Mouse (Mus musculus) midbrain, embryonic 11.5 days (tissue): ENCODE data around the gene Prmt9. TPM values are rescaled to one million over a fixed set of nuclear protein-coding genes. Genes with fewer than 3 reads are reported as not detected.

Experiments
- ATAC-seq: fragments of 200-750 bp; cut with Nextera tagmentation; 2 replicates; pipeline ENCODE4 v1.8.0; 2017; ENCODE audit warnings: moderate TSS enrichment, moderate library complexity; ENCODE audit not compliant: low FRiP score
- DNase-seq: peaks from one replicate; pipeline ENCODE4 v3.0.0; 2015; ENCODE audit warnings: low spot score; ENCODE audit errors: missing footprints
- H3K27ac ChIP-seq: fragments of 300-500 bp; sonication (generic); 2 replicates; pipeline ENCODE4 v1.5.1; 2014; ENCODE audit warnings: low read depth, low read length
- H3K27me3 ChIP-seq: fragments of 300-500 bp; sonication (generic); 2 replicates; pipeline ENCODE4 v1.6.1; 2014; ENCODE audit warnings: mild to moderate bottlenecking, low read length, moderate library complexity, mixed read lengths; ENCODE audit not compliant: control insufficient read depth, insufficient read depth
- H3K36me3 ChIP-seq: fragments of 300-500 bp; sonication (generic); 2 replicates; pipeline ENCODE4 v1.6.1; 2014; ENCODE audit warnings: mild to moderate bottlenecking, low read length, moderate library complexity, mixed read lengths; ENCODE audit not compliant: control insufficient read depth, insufficient read depth
- H3K4me1 ChIP-seq: fragments of 300-500 bp; sonication (generic); 2 replicates; pipeline ENCODE4 v1.6.1; 2014; ENCODE audit warnings: low read length; ENCODE audit not compliant: control insufficient read depth, insufficient read depth
- H3K4me2 ChIP-seq: fragments of 300-500 bp; sonication (generic); 2 replicates; pipeline ENCODE4 v1.6.1; 2014; ENCODE audit warnings: mild to moderate bottlenecking, moderate library complexity
- H3K4me3 ChIP-seq: fragments of 300-500 bp; sonication (generic); 2 replicates; pipeline ENCODE4 v1.5.1; 2014; ENCODE audit warnings: low read depth, low read length
- H3K9ac ChIP-seq: fragments of 300-500 bp; sonication (generic); 2 replicates; pipeline ENCODE4 v1.6.1; 2014; ENCODE audit warnings: low read length
- H3K9me3 ChIP-seq: fragments of 300-500 bp; sonication (generic); 2 replicates; pipeline ENCODE4 v1.6.1; 2016; ENCODE audit warnings: low read length; ENCODE audit not compliant: control insufficient read depth
- WGBS: fragments of 180-500 bp; shearing (Covaris S2); extraction: QIAGEN DNeasy Blood & Tissue Kit; methylation state at CpG from one replicate; pipeline ENCODE4 v1.1.7; 2014; 5-methylcytosine and 5-hydroxymethylcytosine counted together
- polyA plus RNA-seq: library from polyadenylated mRNA; unstranded; fragments of >200 nt; fragmentation: Nextera tagmentation; extraction: Ambion mirVana; gene quantifications from 2 replicates; pipeline ENCODE4 v1.2.1, GENCODE M21; 2014

Prmt9 gene
- polyA plus RNA-seq, 1 experiment from 2014 or later: 22.7 TPM

- WGBS: 82% methylated on average over 14 of the region's 14 CpGs
- ATAC-seq: no peak
Measured at GRCm38 (mm10) chr8:77524018-77524615, 25.1 kb upstream of the Prmt9 start.

DNA sequence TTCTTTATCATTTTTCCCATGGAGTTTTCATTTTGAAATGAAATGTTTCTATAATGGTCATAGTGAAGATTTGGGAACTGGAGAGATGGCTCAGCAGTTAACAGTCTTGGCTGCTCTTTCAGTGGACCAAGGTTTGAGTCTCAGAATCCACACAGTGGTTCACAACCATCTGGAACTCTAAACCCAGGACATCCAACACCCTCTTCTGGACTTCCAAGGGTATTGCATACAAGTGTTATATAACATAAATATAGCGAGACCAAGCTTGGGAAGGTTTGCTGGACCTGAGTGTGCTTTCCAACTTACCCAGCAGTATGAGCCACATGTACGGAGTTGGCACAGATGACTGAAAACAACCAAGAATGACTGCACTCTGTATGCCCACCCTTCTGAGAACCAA lies 24.3 kb upstream of the Prmt9 start:
- ATAC-seq (no peak), DNase-seq (no peak)
- Histone ChIP-seq H3K27me3 (no peaks in the 10 kb centered on the region), H3K36me3 (no peaks in the 10 kb centered on the region), H3K9me3 (no peaks in the 10 kb centered on the region), H3K27ac (no peak overlapping the region), H3K4me1 (no peaks in the 10 kb centered on the region), H3K9ac (no peak overlapping the region), H3K4me3 (no peak overlapping the region), H3K4me2 (no peak overlapping the region)
- WGBS: 93% methylated on average over 2 of the region's 2 CpGs

More at GRCm38 (mm10) chr8:77524018-77524615, 25.1 kb upstream of the Prmt9 start:
- Histone ChIP-seq H3K4me3 (no peak overlapping the region), H3K4me2 (no peak overlapping the region), H3K36me3 (no peaks in the 10 kb centered on the region), H3K27me3 (no peaks in the 10 kb centered on the region), H3K4me1 (no peaks in the 10 kb centered on the region), H3K27ac (no peak overlapping the region), H3K9ac (no peak overlapping the region), H3K9me3 (no peaks in the 10 kb centered on the region)
- peak; percentile 17 for DNase-seq

GRCm38 (mm10) chr8:77526130-77526529 lies 23.1 kb upstream of the Prmt9 start:
- ATAC-seq (no peak), DNase-seq (no peak)
- no peak overlapping the region for H3K27ac ChIP-seq
- no peak overlapping the region for H3K4me3 ChIP-seq
- no peaks in the 10 kb centered on the region for H3K27me3 ChIP-seq
- no peaks in the 10 kb centered on the region for H3K36me3 ChIP-seq
- H3K9me3 ChIP-seq: no peaks in the 10 kb centered on the region
- H3K4me2 ChIP-seq: no peak overlapping the region
- no peak overlapping the region for H3K9ac ChIP-seq
- WGBS: 90% methylated on average over 8 of the region's 8 CpGs
- H3K4me1 ChIP-seq: no peaks in the 10 kb centered on the region

GRCm38 (mm10) chr8:77534358-77534992 lies 14.7 kb upstream of the Prmt9 start:
- Histone ChIP-seq H3K9me3 (no peaks in the 10 kb centered on the region), H3K27ac (no peak overlapping the region), H3K27me3 (no peaks in the 10 kb centered on the region), H3K9ac (no peak overlapping the region), H3K36me3 (no peaks in the 10 kb centered on the region), H3K4me2 (no peak overlapping the region), H3K4me3 (no peak overlapping the region), H3K4me1 (no peaks in the 10 kb centered on the region)
- no peak for DNase-seq
- no peak for ATAC-seq
- 71% methylated on average over 8 of the region's 8 CpGs for WGBS

GRCm38 (mm10) chr8:77535026-77535595 lies 14.1 kb upstream of the Prmt9 start:
- H3K4me3 ChIP-seq: no peak overlapping the region
- H3K4me2 ChIP-seq: no peak overlapping the region
- H3K36me3 ChIP-seq: no peaks in the 10 kb centered on the region
- 85% methylated on average over 5 of the region's 5 CpGs for WGBS
- no peaks in the 10 kb centered on the region for H3K9me3 ChIP-seq
- H3K27me3 ChIP-seq: no peaks in the 10 kb centered on the region
- H3K4me1 ChIP-seq: no peaks in the 10 kb centered on the region
- no peak overlapping the region for H3K9ac ChIP-seq
- H3K27ac ChIP-seq: no peak overlapping the region
- ATAC-seq: peak; percentile 48; the same call in 1 of the 2 replicates
- no peak for DNase-seq

GRCm38 (mm10) chr8:77536821-77537220 lies 12.4 kb upstream of the Prmt9 start:
- DNase-seq (peak; percentile 54), ATAC-seq (no peak)
- H3K4me1 ChIP-seq: no peaks in the 10 kb centered on the region
- H3K9me3 ChIP-seq: no peaks in the 10 kb centered on the region
- H3K4me2 ChIP-seq: no peak overlapping the region
- H3K36me3 ChIP-seq: no peaks in the 10 kb centered on the region
- H3K27ac ChIP-seq: no peak overlapping the region
- no peaks in the 10 kb centered on the region for H3K27me3 ChIP-seq
- no peak overlapping the region for H3K4me3 ChIP-seq
- no peak overlapping the region for H3K9ac ChIP-seq
- WGBS: 81% methylated on average over 12 of the region's 12 CpGs

DNA sequence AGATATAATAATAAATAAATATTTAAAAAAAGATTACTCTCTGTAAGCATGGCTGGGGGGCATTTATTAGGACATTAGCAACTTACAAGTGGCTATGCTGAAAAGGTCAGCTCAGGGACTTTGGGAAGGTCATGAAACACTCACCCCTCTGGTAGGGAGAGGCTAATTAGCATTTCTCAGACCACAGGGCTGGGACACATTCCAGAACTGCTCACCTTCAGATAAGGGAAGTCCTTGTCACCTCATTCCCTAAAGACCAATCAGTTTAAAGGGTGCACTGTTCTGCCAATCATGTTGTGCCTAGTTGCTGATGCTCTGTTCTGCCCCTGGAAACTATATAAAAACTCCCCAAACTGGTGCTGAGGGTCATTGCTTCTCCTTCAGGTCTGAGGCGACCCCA lies 10.9 kb upstream of the Prmt9 start:
- Histone ChIP-seq H3K27me3 (no peaks in the 10 kb centered on the region), H3K36me3 (no peaks in the 10 kb centered on the region), H3K27ac (no peak overlapping the region), H3K9me3 (no peaks in the 10 kb centered on the region), H3K9ac (no peak overlapping the region), H3K4me3 (no peak overlapping the region), H3K4me2 (no peak overlapping the region), H3K4me1 (no peaks in the 10 kb centered on the region)
- 62% methylated on average over 1 of the region's 1 CpGs for WGBS
- ATAC-seq (no peak), DNase-seq (no peak)

DNA sequence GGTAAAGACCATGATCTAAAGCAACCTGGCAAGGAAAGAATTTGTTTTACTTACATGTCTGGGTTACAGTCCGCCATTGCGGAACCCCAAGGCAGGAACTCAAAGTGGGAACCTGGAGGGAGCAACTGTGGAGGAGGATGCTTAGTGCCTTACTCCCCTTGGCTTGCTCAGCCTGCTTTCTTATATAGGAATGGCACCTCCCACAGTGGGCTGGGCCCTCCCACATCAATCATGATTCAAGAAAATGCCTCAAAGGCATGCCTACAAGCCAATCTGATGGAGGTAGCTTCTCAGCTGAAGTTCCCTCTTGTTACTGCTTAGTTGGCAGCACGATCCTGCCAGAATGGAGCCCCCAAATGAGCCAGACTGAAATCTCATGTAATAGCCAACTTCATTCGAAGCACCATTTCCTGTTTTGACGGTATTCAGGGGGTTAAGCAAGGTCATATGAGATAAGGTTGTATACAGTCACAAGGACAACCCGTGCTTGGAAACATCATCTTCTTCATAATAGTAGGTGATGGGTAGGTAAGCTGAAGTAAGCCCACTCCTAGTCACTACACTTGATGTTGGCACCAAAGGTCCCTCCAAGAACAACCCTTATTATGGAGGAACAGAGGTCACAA lies 5.9 kb upstream of the Prmt9 start:
- no peaks in the 10 kb centered on the region for H3K36me3 ChIP-seq
- no peak overlapping the region for H3K27ac ChIP-seq
- H3K4me1 ChIP-seq: no peaks in the 10 kb centered on the region
- no peaks in the 10 kb centered on the region for H3K9me3 ChIP-seq
- peak; percentile 61 for DNase-seq
- ATAC-seq: no peak
- no peaks in the 10 kb centered on the region for H3K27me3 ChIP-seq
- 90% methylated on average over 6 of the region's 6 CpGs for WGBS
- H3K9ac ChIP-seq: no peak overlapping the region
- no peak overlapping the region for H3K4me3 ChIP-seq
- H3K4me2 ChIP-seq: no peak overlapping the region

GRCm38 (mm10) chr8:77544428-77544827 lies 4.8 kb upstream of the Prmt9 start:
- H3K27me3 ChIP-seq: no peaks in the 10 kb centered on the region
- no peak overlapping the region for H3K27ac ChIP-seq
- 68% methylated on average over 3 of the region's 3 CpGs for whole genome bisulfite sequencing
- H3K9ac ChIP-seq: no peak overlapping the region
- H3K4me2 ChIP-seq: no peak overlapping the region
- no peak overlapping the region for H3K4me3 ChIP-seq
- H3K36me3 ChIP-seq: no peaks in the 10 kb centered on the region
- peak; percentile 75 for DNase-seq
- no peaks in the 10 kb centered on the region for H3K4me1 ChIP-seq
- ATAC-seq: no peak
- H3K9me3 ChIP-seq: no peaks in the 10 kb centered on the region
